Mouse (Mus musculus) stomach, embryonic 16.5 days (tissue): ENCODE results near the gene Fancg. TPM values are rescaled to one million over a fixed set of nuclear protein-coding genes. Genes with fewer than 3 reads are reported as not detected.
A peak's percentile ranks its signal among the peaks of the same experiment; 100 is the strongest.
"Not testable (repeated sequence)": the region's sequence is repeated elsewhere in the genome, so short reads cannot be mapped to it uniquely, and the experiment has no call there.

ENCODE experiments used
- ATAC-seq: fragments of 200-750 bp; cut with Nextera tagmentation; 2 replicates; pipeline ENCODE4 v1.8.0; 2017; ENCODE audit warnings: moderate number of reproducible peaks, moderate TSS enrichment; ENCODE audit not compliant: insufficient read depth, low FRiP score
- H3K27ac ChIP-seq: fragments of 300-500 bp; sonication (generic); 2 replicates; pipeline ENCODE4 v1.5.1; 2014; ENCODE audit warnings: low read length
- H3K27me3 ChIP-seq: fragments of 300-500 bp; sonication (generic); 2 replicates; pipeline ENCODE4 v1.6.1; 2014; ENCODE audit warnings: low read length, control low read depth, mixed read lengths; ENCODE audit not compliant: control insufficient read depth, insufficient read depth
- H3K36me3 ChIP-seq: fragments of 300-500 bp; sonication (generic); 2 replicates; pipeline ENCODE4 v1.6.1; 2014; ENCODE audit warnings: low read length; ENCODE audit not compliant: control insufficient read depth, insufficient read depth
- H3K4me1 ChIP-seq: fragments of 300-500 bp; sonication (generic); 2 replicates; pipeline ENCODE4 v1.6.1; 2014; ENCODE audit warnings: low read length, control low read depth, mixed read lengths; ENCODE audit not compliant: control insufficient read depth, insufficient read depth
- H3K4me2 ChIP-seq: fragments of 300-500 bp; sonication (generic); 2 replicates; pipeline ENCODE4 v1.6.1; 2014; ENCODE audit warnings: low read depth, low read length, mixed read lengths
- H3K4me3 ChIP-seq: fragments of 300-500 bp; sonication (generic); replicated peaks from 2 replicates; pipeline ENCODE4 v1.5.1; 2014; ENCODE audit warnings: mild to moderate bottlenecking, low read length
- H3K9ac ChIP-seq: fragments of 300-500 bp; sonication (generic); 2 replicates; pipeline ENCODE4 v1.6.1; 2014; ENCODE audit warnings: low read length
- H3K9me3 ChIP-seq: fragments of 300-500 bp; sonication (generic); replicated peaks from 2 replicates; pipeline ENCODE4 v1.6.1; 2016; ENCODE audit warnings: low read length, control low read depth; ENCODE audit not compliant: control insufficient read depth
- WGBS: fragments of 180-500 bp; shearing (Covaris S2); extraction: QIAGEN DNeasy Blood & Tissue Kit; methylation state at CpG from one replicate; pipeline ENCODE4 v1.1.7; 2014; 5-methylcytosine and 5-hydroxymethylcytosine counted together
- polyA plus RNA-seq: library from polyadenylated mRNA; unstranded; fragments of >200 nt; fragmentation: Nextera tagmentation; extraction: Ambion mirVana; gene quantifications from 2 replicates; pipeline ENCODE4 v1.2.1, GENCODE M21; 2015

The Fancg gene
- polyA plus RNA-seq, 1 experiment from 2014 or later = 16.5 TPM

DNA sequence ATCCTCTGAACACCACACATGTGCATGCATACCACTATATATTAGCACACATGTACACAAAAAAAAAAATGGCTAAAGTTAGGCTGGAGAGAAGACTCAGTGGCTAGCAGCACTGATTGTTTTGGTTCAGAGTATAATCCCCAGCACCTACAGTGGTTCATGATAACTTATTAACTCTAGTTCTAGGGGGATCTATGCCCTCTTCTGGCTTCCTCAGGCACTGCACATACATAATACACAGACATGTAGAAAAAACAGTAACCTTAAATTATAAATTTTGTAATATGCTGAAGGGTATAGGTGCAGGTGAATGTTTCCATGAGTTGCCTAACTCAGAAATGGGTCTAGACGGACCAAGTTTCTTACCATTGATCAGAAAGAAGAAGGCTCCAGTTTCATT lies 22.0 kb downstream of the Fancg start:
- Histone ChIP-seq H3K27ac (no peak overlapping the region), H3K9me3 (no peaks in the 10 kb centered on the region), H3K9ac (no peak overlapping the region), H3K4me1 (no peaks in the 10 kb centered on the region), H3K4me3 (no peak overlapping the region), H3K4me2 (no peak overlapping the region), H3K27me3 (no peaks in the 10 kb centered on the region), H3K36me3 (peaks cover 52% of the 10 kb centered on the region)
- ATAC-seq = no peak
- 76% methylated on average over 1 of the region's 1 CpGs for WGBS

GRCm38 (mm10) chr4:42980467-42980866 lies 29.8 kb downstream of the Fancg start:
- H3K9me3 ChIP-seq, H3K4me1 ChIP-seq: not testable (repeated sequence)
- 86% methylated on average over 7 of the region's 8 CpGs for WGBS

GRCm38 (mm10) chr4:42978062-42978461 lies 32.2 kb downstream of the Fancg start:
- WGBS = 89% methylated on average over 4 of the region's 4 CpGs
- Histone ChIP-seq H3K36me3 (peaks cover 8% of the 10 kb centered on the region), H3K4me2 (no peak overlapping the region), H3K4me1 (no peaks in the 10 kb centered on the region), H3K9me3 (no peaks in the 10 kb centered on the region), H3K4me3 (no peak overlapping the region), H3K27me3 (no peaks in the 10 kb centered on the region), H3K27ac (no peak overlapping the region), H3K9ac (no peak overlapping the region)
- no peak for ATAC-seq

More at GRCm38 (mm10) chr4:42980467-42980866, 29.8 kb downstream of the Fancg start:
- H3K27me3 ChIP-seq, H3K27ac ChIP-seq, H3K4me3 ChIP-seq, H3K4me2 ChIP-seq, H3K9ac ChIP-seq, ATAC-seq: not testable (repeated sequence)
- peaks cover 26% of the 10 kb centered on the region for H3K36me3 ChIP-seq

DNA sequence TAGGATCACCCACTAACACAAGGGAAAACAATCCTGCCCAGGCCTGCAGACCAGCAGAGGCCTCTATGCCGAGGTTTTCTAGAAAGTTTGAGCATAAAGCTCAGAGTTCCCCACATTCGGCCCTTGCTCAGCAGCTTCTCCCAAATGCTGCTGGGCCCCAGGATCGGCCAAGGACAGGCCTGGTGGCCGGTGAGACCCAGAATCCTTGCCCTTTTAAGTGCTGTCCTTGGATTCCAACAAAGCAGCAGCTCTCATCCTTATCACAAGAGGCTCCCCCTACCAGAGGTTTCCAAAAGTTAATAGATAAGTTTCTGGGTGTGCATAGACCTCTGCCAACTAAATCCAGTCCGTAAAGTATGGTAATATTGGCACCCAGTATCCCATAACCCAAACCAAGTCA lies 36.4 kb downstream of the Fancg start:
- no peak for ATAC-seq
- Histone ChIP-seq H3K36me3 (peaks cover 1% of the 10 kb centered on the region; the same call in 1 of the 2 replicates), H3K4me2 (no peak overlapping the region), H3K9ac (no peak overlapping the region), H3K27me3 (no peaks in the 10 kb centered on the region), H3K27ac (no peak overlapping the region), H3K4me3 (no peak overlapping the region), H3K4me1 (no peaks in the 10 kb centered on the region), H3K9me3 (no peaks in the 10 kb centered on the region)
- WGBS = 79% methylated on average over 5 of the region's 5 CpGs

GRCm38 (mm10) chr4:42972952-42973351 lies 37.4 kb downstream of the Fancg start:
- 73% methylated on average over 4 of the region's 4 CpGs for WGBS
- H3K27me3 ChIP-seq = no peaks in the 10 kb centered on the region
- H3K4me1 ChIP-seq = no peaks in the 10 kb centered on the region
- no peaks in the 10 kb centered on the region for H3K36me3 ChIP-seq
- H3K4me3 ChIP-seq = no peak overlapping the region
- no peak overlapping the region for H3K27ac ChIP-seq
- ATAC-seq = no peak
- H3K9ac ChIP-seq = no peak overlapping the region; the same call in 1 of the 2 replicates
- no peaks in the 10 kb centered on the region for H3K9me3 ChIP-seq
- H3K4me2 ChIP-seq = no peak overlapping the region

DNA sequence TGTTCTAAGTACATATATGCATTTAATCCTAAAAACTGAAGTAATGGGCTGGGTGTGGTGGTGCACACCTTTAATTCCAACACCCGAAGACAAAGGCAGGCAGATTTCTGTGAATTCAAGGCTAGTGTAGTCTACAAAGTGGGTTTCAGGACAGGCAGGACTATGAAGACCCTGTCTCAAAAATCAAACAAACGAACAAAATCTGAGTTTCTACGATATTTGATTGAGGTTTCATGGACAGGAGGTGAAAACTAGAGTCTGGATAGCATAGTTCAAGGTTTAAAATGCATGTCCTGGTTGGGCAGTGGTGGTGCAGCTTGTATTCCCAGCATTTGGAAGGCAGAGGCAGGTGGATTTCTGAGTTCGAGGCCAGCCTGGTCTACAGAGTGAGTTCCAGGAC lies 41.0 kb downstream of the Fancg start, which contains the start of gene 1700022I11Rik:
TSS of gene 1700022I11Rik (plus strand) at position 301 of the 400 bp plus-strand sequence.
- ATAC-seq = no peak
- Histone ChIP-seq H3K36me3 (no peaks in the 10 kb centered on the region), H3K9ac (no peak within 1 kb of the TSS), H3K27me3 (no peaks in the 10 kb centered on the region), H3K27ac (no peak within 1 kb of the TSS), H3K9me3 (no peaks in the 10 kb centered on the region), H3K4me2 (no peak within 1 kb of the TSS), H3K4me3 (no peak within 1 kb of the TSS), H3K4me1 (no peaks in the 10 kb centered on the region)
- WGBS = 83% methylated on average over 4 of the region's 4 CpGs

DNA sequence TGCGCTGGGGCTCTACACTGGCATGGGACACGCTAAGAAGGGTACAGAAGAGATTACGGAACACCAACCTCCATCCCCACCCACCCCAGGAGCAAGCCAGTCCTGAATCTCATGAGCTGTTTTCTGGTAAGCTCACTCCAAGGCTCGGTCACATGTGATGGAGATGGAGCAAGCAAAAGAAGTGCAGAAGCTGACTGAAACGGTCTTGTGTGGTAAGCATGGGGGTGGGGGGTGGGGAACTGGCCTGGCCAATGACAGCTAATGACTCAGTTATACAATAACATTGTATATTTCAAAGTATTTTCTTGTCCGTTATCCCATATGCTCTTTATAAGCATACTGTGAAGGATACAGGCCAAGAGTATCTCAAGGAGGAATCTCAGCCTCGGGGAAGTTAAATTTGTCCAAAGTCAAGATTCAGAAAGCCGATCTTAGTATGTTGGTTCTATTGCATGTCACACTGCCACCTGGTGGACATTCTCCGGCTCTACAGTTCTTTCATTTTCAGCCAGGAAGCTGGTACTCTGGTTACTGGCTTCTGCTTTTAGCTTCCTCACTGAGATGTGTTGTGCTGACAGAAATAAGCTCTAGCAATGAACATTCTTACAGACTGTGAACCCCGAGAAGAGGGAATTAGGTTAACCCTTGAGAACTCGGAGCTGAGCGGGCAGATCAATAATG lies 45.1 kb downstream of the Fancg start:
- Histone ChIP-seq H3K4me2 (peak overlapping the region; percentile 30; the same call in 1 of the 2 replicates), H3K9ac (no peak overlapping the region), H3K27me3 (no peaks in the 10 kb centered on the region), H3K36me3 (no peaks in the 10 kb centered on the region), H3K4me1 (no peaks in the 10 kb centered on the region), H3K9me3 (no peaks in the 10 kb centered on the region), H3K27ac (no peak overlapping the region), H3K4me3 (no peak overlapping the region)
- no peak for ATAC-seq
- 14% methylated on average over 12 of the region's 12 CpGs for WGBS

- Histone ChIP-seq H3K9me3 (no peaks in the 10 kb centered on the region), H3K36me3 (no peaks in the 10 kb centered on the region), H3K27me3 (no peaks in the 10 kb centered on the region), H3K9ac (no peak overlapping the region), H3K4me1 (no peaks in the 10 kb centered on the region), H3K27ac (no peak overlapping the region), H3K4me2 (no peak overlapping the region), H3K4me3 (no peak overlapping the region)
- 94% methylated on average over 2 of the region's 2 CpGs for WGBS
- ATAC-seq = no peak
Observed at GRCm38 (mm10) chr4:42963480-42963879, 46.8 kb downstream of the Fancg start.

DNA sequence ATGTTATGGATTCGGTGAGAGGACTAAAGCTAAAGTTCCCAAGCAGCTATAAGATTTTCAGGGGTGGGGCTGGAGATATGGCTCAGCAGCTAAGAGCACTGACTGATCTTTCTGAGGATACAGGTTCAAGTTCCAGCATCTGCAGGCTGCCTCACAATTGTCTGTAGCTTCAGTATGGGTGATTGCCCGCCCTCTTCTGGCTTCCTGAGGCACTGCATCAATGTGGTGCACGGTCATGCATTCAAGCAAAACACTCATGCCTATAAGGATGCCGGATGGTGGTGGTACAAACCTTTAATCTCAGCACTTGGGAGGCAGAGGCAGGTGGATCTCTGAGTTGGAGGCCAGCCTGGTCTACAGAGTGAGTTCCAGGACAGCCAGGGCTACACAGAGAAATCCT lies 48.7 kb downstream of the Fancg start:
- WGBS = 33% methylated on average over 4 of the region's 4 CpGs
- no peak for ATAC-seq
- 0 out of 2 replicates have a peak, but pooled peaks cover 5% of the 10 kb centered on the region for H3K36me3 ChIP-seq
- H3K4me3 ChIP-seq = no peak overlapping the region
- no peak overlapping the region for H3K4me2 ChIP-seq
- no peak overlapping the region for H3K9ac ChIP-seq
- no peaks in the 10 kb centered on the region for H3K27me3 ChIP-seq
- no peaks in the 10 kb centered on the region for H3K4me1 ChIP-seq
- no peaks in the 10 kb centered on the region for H3K9me3 ChIP-seq
- no peak overlapping the region for H3K27ac ChIP-seq
